Mouse (Mus musculus): Measurements from ENCODE around the gene Ank3. TPM values are rescaled to one million over a fixed set of nuclear protein-coding genes. Genes with fewer than 3 reads are reported as not detected.

Gene Ank3
- polyA plus RNA-seq, 1 experiment = 39.1 TPM

DNA sequence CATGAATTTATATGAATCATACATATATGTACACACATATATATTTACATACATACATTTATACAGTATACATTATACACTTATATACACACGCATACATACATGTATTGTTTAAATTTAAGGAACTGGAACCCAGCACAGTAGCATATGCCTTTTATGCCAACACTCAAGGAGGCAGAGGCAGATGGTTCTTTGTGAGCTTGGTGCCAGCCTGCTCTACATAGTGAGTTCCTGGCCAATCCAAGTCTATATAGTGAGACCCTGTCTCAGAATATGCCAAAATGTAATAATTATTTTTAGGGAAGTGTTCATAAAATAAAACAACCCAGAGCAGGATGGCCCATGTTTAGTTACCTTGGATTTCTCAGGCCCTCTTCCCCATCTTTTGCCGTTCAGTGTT, 581.1 kb downstream of the Ank3 start:
- Histone ChIP-seq H3K36me3 (ENCODE audit: control insufficient read depth, insufficient read depth, low read length) (peaks cover 19% of the 10 kb centered on the region), H3K4me1 (ENCODE audit: control insufficient read depth, insufficient read depth, low read length) (no peaks in the 10 kb centered on the region), H3K27ac (ENCODE audit: insufficient read depth, low read depth, low read length) (no peak overlapping the region), H3K27me3 (replicated peaks; ENCODE audit: control insufficient read depth, insufficient read depth, low read length) (no peaks in the 10 kb centered on the region), H3K4me3 (ENCODE audit: insufficient read depth, low read depth, low read length) (no peak overlapping the region)
- TF ChIP-seq POLR2A (IDR thresholded peaks at IDR 0.05; ENCODE audit: low read depth, low read length) (no peak), CTCF (conservative IDR thresholded peaks at IDR 0.05; ENCODE audit: insufficient read depth, insufficient read length, low read depth, low read length) (no peak)
- no peak for DNase-seq
- 96% methylated on average over 2 of the region's 2 CpGs for WGBS

DNA sequence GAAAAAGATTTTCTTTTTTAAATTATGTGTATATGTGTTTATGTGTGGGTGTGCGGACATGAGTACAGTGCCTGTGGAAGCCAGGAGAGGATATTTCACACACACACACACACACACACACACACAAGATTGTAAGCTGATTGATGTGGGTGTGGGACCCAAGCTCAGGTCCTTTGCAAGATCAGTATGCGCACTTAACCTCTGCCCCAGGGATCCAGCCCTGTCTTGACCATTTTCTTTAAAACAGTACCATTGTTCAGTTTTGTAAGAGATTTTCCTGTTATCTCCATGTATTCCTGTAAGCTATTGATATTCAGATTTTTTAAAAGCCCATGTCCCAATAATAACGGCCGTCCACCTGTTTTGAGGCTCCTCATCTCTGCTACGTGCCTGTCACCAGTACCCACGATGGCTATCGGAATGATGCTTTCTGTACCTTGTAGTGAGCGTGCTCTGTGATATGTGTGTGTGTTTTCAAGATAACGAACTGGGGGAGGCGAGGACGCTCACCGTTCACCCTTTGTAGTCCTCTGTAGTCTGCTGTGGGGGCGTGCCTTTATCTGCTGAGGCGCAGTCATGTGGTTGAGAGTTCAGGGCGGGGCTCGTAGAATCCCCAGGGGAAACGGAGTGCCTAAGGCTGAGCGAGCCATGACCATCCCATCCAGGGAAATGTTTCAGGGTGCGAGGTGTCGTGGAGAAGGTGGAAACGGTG, 583.0 kb downstream of the Ank3 start:
- Histone ChIP-seq H3K27ac (ENCODE audit: insufficient read depth, low read depth, low read length) (no peak overlapping the region), H3K27me3 (replicated peaks; ENCODE audit: control insufficient read depth, insufficient read depth, low read length) (no peaks in the 10 kb centered on the region), H3K36me3 (ENCODE audit: control insufficient read depth, insufficient read depth, low read length) (peaks cover 13% of the 10 kb centered on the region), H3K4me1 (ENCODE audit: control insufficient read depth, insufficient read depth, low read length) (no peaks in the 10 kb centered on the region), H3K4me3 (ENCODE audit: insufficient read depth, low read depth, low read length) (no peak overlapping the region)
- WGBS = 87% methylated on average over 21 of the region's 21 CpGs
- no peak for DNase-seq
- TF ChIP-seq POLR2A (IDR thresholded peaks at IDR 0.05; ENCODE audit: low read depth, low read length) (no peak), CTCF (conservative IDR thresholded peaks at IDR 0.05; ENCODE audit: insufficient read depth, insufficient read length, low read depth, low read length) (no peak)

DNA sequence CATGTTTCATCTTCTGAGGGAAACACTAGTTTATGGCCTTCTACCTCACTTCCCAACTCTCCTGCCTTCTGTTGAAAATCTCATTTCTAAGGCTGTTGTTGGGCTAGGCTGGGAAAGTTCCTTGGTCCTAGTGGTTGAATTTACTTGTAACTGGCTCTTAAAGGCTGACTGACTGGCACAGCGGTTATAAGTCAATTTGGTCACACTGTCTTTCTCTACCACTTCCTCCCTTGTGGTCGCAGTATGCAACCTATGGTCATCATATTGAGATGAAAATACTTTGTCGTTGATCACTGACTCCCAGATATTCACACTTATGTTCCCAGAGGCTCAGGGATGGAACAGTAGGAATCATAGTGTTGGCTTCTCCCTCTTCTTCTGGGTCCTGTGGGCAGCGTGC, 584.1 kb downstream of the Ank3 start:
- Histone ChIP-seq H3K4me1 (ENCODE audit: control insufficient read depth, insufficient read depth, low read length) (no peaks in the 10 kb centered on the region), H3K27me3 (replicated peaks; ENCODE audit: control insufficient read depth, insufficient read depth, low read length) (no peaks in the 10 kb centered on the region), H3K36me3 (ENCODE audit: control insufficient read depth, insufficient read depth, low read length) (peaks cover 11% of the 10 kb centered on the region), H3K4me3 (ENCODE audit: insufficient read depth, low read depth, low read length) (no peak overlapping the region), H3K27ac (ENCODE audit: insufficient read depth, low read depth, low read length) (no peak overlapping the region)
- TF ChIP-seq POLR2A (IDR thresholded peaks at IDR 0.05; ENCODE audit: low read depth, low read length) (no peak), CTCF (conservative IDR thresholded peaks at IDR 0.05; ENCODE audit: insufficient read depth, insufficient read length, low read depth, low read length) (no peak)
- 91% methylated on average over 4 of the region's 4 CpGs for WGBS
- DNase-seq = no peak

DNA sequence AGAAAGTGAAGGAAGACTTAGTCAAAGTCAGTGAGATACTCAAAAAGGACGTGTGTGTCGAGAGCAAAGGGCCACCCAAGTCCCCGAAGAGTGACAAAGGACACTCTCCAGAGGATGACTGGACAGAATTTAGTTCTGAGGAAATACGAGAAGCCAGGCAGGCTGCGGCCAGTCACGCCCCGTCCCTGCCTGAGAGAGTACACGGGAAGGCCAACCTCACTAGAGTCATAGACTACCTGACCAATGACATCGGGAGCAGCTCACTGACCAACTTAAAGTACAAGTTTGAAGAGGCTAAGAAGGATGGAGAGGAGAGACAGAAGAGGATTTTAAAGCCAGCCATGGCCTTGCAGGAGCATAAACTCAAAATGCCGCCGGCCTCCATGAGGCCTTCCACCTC, 588.9 kb downstream of the Ank3 start:
- Histone ChIP-seq H3K27me3 (replicated peaks; ENCODE audit: control insufficient read depth, insufficient read depth, low read length) (no peaks in the 10 kb centered on the region), H3K4me3 (ENCODE audit: insufficient read depth, low read depth, low read length) (no peak overlapping the region), H3K36me3 (ENCODE audit: control insufficient read depth, insufficient read depth, low read length) (peaks cover 9% of the 10 kb centered on the region; the same call in 1 of the 2 replicates), H3K27ac (ENCODE audit: insufficient read depth, low read depth, low read length) (no peak overlapping the region), H3K4me1 (ENCODE audit: control insufficient read depth, insufficient read depth, low read length) (no peaks in the 10 kb centered on the region)
- no peak for TF ChIP-seq POLR2A (IDR thresholded peaks at IDR 0.05; ENCODE audit: low read depth, low read length)
- WGBS = 95% methylated on average over 11 of the region's 11 CpGs
- DNase-seq = no peak

DNA sequence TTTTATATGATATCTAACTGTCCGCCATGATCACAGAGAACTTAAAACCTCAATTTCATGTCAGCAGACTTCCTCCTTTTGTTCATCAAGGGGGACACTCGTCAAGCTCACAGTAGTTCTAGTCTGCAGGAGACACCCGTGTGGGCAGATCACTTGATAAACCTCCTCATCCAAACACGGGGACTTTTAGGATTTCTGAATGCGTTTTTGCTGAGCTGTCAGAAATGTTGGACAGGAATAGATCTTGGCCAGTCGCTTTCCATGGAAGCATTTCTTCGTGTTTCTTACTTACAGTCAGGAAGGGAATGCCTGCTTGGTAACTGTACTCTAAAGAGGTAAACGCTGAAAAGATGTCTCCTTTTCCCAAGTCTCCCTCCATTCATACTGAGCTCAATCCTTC, 598.5 kb downstream of the Ank3 start:
- no peaks in the 10 kb centered on the region for H3K4me1 ChIP-seq (ENCODE audit: control insufficient read depth, insufficient read depth, low read length)
- H3K27me3 ChIP-seq (replicated peaks; ENCODE audit: control insufficient read depth, insufficient read depth, low read length) = no peaks in the 10 kb centered on the region
- no peak overlapping the region for H3K4me3 ChIP-seq (ENCODE audit: insufficient read depth, low read depth, low read length)
- TF ChIP-seq POLR2A (IDR thresholded peaks at IDR 0.05; ENCODE audit: low read depth, low read length) (no peak), CTCF (conservative IDR thresholded peaks at IDR 0.05; ENCODE audit: insufficient read depth, insufficient read length, low read depth, low read length) (no peak)
- H3K36me3 ChIP-seq (ENCODE audit: control insufficient read depth, insufficient read depth, low read length) = no peaks in the 10 kb centered on the region; the same call in 1 of the 2 replicates
- DNase-seq = no peak
- 62% methylated on average over 8 of the region's 8 CpGs for WGBS
- H3K27ac ChIP-seq (ENCODE audit: insufficient read depth, low read depth, low read length) = no peak overlapping the region

DNA sequence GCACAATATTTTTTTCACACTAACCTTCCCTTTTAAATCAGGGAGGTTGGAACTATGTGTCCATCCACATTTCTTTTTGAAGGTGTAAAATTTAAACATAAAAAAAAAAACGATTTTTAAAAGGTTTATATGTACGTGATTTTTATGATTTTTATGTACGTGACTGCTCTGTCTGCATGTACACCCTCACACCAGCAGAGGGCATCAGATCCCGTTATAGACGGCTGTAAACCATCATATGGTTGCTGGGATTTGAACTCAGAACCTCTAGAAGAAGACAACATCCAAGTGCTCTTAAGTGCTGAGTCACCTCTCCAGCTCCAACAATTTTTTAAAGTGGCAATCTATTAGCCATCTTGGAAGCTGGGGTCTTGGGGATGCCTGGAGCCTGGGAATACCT, 605.5 kb downstream of the Ank3 start:
- no peak overlapping the region for H3K4me3 ChIP-seq (ENCODE audit: insufficient read depth, low read depth, low read length)
- no peaks in the 10 kb centered on the region for H3K27me3 ChIP-seq (replicated peaks; ENCODE audit: control insufficient read depth, insufficient read depth, low read length)
- no peak for DNase-seq
- no peaks in the 10 kb centered on the region for H3K4me1 ChIP-seq (ENCODE audit: control insufficient read depth, insufficient read depth, low read length)
- H3K27ac ChIP-seq (ENCODE audit: insufficient read depth, low read depth, low read length) = no peak overlapping the region
- no peak for TF ChIP-seq POLR2A (IDR thresholded peaks at IDR 0.05; ENCODE audit: low read depth, low read length)
- WGBS = 89% methylated on average over 5 of the region's 5 CpGs
- H3K36me3 ChIP-seq (ENCODE audit: control insufficient read depth, insufficient read depth, low read length) = peaks cover 10% of the 10 kb centered on the region

DNA sequence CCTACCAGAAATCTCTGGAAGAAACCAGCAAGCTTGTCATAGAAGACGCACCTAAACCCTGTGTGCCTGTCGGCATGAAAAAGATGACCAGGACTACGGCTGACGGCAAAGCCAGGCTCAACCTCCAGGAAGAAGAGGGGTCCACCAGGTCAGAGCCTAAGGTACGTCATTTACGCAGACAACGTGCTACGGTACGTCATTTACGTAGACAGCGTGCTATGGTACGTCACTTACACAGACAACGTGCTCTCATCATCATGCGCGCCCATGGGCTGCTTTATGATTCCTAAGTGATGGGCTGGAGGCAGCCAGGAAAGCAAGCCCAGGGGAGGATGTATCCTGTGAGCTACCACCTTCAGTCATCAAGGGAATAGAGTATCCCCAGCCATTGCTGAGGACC, 606.3 kb downstream of the Ank3 start:
- WGBS = 98% methylated on average over 15 of the region's 15 CpGs
- no peak overlapping the region for H3K27ac ChIP-seq (ENCODE audit: insufficient read depth, low read depth, low read length)
- H3K36me3 ChIP-seq (ENCODE audit: control insufficient read depth, insufficient read depth, low read length) = peaks cover 10% of the 10 kb centered on the region
- H3K4me1 ChIP-seq (ENCODE audit: control insufficient read depth, insufficient read depth, low read length) = no peaks in the 10 kb centered on the region
- TF ChIP-seq POLR2A (IDR thresholded peaks at IDR 0.05; ENCODE audit: low read depth, low read length) (no peak), CTCF (conservative IDR thresholded peaks at IDR 0.05; ENCODE audit: insufficient read depth, insufficient read length, low read depth, low read length) (no peak)
- no peak overlapping the region for H3K4me3 ChIP-seq (ENCODE audit: insufficient read depth, low read depth, low read length)
- no peaks in the 10 kb centered on the region for H3K27me3 ChIP-seq (replicated peaks; ENCODE audit: control insufficient read depth, insufficient read depth, low read length)
- no peak for DNase-seq
